Mouse (Mus musculus): Measurements from ENCODE around the gene Glp1r. TPM values are rescaled to one million over a fixed set of nuclear protein-coding genes. Genes with fewer than 3 reads are reported as not detected.

The Glp1r gene
- total RNA-seq, 2 experiments from 2014 or later, result 0.37 to 2.9 TPM

Small RNA genes lying within 50 kb of the gene (microRNA-seq; reads per million reads assigned to microRNA genes)
- not detected for gene Gm24026

Other genes starting within 250 kb of the Glp1r start
- under 1 TPM in 1 of 2 experiments, not detected in 1; 0.08 TPM for gene Umodl1, start 52.8 kb downstream of the Glp1r start, total RNA-seq (2021)
- gene Abcg1, start 155.9 kb downstream of the Glp1r start, total RNA-seq (2021), result 10 to 100 TPM; 15.4 to 17.2 TPM
- gene Tff3, start 227.8 kb downstream of the Glp1r start, total RNA-seq (2021), result not detected
- 10 to 100 TPM in 1 of 2 experiments, not detected in 1; 35.5 TPM for gene Tff2, start 242.5 kb downstream of the Glp1r start, total RNA-seq (2021)

All from adrenal gland, postnatal 4 days (tissue).